Mouse (Mus musculus) urinary bladder, postnatal 10 days (tissue): ENCODE measurements around the gene Srrm2.
"Not testable (repeated sequence)": the region's sequence is repeated elsewhere in the genome, so short reads cannot be mapped to it uniquely, and the experiment has no call there.

Source experiments
- DNase-seq: peaks from one replicate; pipeline ENCODE4 v3.0.0; 2022; ENCODE audit warnings: low spot score

Gene Srrm2

DNA sequence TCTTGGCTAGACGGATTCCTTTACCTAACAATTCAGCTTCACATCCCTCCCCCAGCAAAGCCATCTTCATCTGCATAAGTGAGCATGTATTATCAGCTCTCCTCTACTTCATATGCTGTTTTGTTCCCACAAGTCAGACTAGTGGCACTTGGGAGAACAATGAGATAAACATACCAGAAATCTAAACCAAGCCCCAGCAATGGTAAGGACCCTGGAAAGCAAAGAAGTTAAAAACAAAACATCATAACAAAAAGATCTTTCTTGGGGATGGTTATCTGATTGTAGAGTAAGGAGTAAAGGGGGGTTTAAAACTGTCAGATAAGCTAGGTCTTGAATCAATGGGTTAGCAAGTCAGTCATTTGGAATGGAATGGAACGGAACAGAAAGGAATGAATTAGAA, 19.8 kb upstream of the Srrm2 start:
- DNase-seq, result no peak

DNA sequence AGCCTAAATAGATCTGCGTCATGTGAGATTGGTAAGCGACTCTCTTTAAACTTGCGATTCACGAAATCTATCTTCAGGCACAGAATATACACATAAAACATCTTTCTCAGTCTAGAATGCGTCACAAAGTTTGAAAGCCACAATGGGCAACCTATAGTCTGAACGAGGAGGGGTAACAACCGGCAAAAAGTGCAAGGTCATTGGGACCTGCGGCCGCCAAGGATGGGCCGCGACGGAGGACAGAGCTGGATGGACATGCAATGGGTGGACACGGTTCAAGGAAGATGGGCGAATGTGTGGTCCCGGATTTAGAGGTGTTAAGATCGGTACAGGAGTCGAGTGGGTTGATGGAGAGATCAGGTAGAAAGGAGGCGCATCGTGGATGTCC, 19.4 kb upstream of the Srrm2 start:
- DNase-seq, result no peak

DNA sequence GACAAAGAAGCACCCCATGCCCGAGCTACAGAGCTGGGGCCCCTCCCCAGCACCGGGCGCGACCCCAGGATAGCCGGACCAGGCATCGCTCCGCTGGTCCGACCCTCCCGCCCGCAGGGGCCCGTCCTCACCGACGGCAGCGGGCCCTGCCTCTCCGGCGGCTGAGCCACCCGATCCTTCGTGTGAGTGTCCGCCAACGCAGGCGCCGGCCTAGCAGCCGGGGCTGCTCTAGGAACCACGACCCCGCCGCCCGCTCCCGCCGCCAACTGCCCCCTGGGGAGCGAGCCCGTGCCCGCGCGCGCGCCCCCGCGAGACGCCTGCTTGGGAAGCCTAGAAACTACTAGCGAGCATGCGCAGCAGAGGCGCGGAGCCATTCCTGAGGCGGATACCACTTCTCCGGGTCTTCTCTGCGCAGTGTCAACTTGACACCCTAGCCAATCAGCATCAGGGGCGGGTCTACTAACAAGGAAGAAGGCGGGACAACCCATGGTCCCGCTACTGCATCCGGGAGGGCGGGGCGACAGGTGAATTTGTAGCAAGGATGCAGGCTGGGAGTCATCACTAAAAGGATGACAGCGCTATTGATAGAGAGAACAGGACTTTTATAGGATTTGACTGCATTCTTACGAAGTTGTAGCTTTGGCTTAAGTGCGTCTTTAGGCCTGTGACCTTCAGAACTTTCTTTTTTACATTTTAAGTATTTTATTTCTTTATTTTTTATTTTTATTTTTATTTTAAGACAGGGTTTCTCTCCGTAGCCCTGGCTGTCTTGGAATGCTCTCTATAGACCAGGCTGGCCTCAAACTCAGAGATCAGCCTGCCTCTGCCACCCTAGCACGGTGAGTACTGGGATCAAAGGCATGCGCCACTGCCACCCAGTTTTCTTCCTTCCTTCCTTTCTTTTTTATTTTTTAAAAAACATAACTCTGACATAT, 18.8 kb upstream of the Srrm2 start, which contains the start of gene Flywch1:
TSS of gene Flywch1 (minus strand) at position 319 of the 935 bp plus-strand sequence.
- peak; percentile 81 for DNase-seq

DNA sequence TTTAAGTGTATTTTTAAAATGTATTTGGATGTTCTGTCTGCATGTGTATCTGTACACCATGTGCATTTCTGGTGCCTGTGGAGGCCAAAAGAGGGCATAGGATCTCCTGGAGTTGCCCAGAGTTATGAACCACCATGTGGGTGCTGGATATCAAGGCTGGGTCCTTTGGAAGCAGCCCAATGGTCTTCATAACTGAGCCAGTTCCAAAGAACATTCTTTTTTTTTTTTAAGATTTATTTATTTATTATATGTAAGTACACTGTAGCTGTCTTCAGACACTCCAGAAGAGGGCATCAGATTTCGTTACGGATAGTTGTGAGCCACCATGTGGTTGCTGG, 18.1 kb upstream of the Srrm2 start:
- DNase-seq, result not testable (repeated sequence)

DNA sequence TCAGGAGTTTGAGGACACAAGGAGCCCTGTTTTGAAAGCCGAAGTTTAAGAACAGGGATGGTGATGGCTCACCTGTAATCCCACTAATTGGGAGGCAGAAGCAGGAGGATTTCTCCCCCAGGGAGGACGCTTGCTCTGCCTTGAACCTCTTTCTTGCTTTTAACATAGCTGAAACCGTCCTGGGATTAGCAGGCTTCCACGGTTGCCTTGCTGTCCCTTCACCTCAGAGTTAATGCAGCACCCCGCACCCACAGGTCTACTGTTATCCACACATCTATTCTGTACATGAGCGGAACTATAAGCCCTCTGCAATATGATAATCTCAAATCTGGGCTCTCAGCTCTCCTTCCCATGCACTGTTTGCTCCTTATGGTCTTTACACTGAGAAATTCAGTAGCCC, 16.7 kb upstream of the Srrm2 start:
- DNase-seq, result no peak

DNA sequence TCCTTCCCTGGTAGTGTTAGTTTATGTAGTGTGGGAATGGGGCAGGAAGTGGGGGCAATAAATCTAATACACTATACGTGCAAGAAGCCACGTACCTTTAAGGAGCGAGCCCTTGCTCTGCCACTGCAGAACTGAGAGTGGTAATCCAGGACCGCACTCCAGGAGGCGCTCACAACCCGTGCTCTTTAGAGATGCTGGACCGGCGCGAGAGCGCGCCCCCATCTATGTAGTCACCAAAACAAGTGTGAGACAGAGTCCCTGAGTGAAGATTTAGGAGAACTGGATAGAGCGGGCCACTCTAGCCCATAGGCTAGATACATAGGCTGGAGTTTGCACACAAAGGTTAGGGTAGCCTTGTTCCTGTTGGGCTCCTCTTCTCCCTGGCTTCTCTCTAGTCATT, 16.2 kb upstream of the Srrm2 start:
- DNase-seq, result no peak

DNA sequence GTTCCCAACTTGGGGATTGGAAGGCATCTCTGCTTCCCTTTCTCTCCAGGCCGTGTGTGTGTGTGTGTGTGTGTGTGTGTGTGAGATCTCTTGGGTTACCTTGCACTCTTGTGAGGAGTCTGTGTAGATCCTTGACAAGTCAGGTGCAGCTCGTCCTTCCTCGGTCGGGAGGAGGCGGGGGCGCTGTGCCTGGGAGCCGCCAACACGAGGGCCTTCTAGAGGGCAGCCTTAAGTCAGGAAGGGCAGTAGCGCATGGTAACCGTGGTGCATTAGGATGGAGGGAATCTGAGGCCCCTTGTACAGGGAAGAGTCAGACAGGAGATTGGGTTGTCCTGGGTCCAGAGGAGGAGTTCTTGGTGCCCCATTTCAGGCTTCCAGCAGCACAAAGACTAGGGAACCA, 14.1 kb upstream of the Srrm2 start:
- DNase-seq, result no peak

DNA sequence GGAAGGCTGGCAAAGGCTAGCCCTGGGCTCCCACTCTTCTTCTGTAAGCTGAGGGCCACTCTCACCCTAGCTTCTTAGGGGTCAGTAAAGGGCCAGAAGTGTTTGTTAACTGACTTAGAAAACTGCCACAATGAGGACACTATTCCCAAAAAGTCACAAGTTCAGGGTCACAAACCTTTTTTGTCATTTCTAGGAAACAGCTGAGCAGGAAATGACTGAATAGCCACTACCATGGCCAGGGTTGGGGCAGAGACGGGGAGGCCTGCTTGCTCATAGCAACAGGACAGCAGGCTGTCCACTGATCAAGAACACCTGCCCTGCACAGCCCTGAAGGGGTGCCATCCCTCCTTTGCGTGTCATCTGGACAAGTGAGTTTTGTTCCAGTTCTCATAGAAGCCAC, 13.2 kb upstream of the Srrm2 start:
- no peak for DNase-seq

DNA sequence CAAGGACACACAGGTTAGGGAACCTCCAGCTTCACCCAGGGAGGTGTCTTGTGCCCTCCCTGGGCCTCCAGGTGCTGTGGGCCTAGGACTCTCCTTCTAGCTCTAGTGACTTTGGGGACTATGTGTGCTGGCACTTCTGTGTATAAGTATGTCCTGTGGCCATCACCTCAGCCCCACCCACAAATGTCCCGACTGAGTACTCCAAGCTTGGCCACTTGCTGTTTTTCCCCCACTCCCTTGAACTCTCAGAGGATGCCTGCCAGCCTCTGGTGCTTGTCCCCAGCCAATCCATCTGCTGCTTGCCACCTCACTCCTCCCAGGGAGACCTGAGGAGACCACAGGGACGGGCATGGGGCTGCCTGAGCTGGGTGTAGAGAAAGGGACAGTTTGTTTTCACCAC, 11.9 kb upstream of the Srrm2 start:
- no peak for DNase-seq

DNA sequence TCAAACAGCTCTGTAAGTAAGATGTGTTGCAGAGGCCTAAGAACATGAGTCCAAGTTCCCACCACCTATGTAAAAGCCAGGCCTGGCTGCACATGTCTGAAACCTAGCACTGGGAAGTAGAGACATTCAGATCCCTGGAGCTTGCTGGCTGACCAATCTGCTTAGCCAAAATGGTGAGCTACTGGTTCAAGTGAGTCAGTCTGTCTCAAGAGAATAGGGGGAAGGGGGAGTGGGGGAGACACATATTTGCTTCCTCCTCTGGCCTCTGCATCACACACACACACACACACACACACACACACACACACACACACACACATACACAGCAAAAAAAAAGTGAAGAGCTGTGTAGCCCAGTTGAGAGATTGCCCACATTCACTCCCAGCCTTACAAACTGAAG, 7.0 kb upstream of the Srrm2 start:
- DNase-seq, result no peak

DNA sequence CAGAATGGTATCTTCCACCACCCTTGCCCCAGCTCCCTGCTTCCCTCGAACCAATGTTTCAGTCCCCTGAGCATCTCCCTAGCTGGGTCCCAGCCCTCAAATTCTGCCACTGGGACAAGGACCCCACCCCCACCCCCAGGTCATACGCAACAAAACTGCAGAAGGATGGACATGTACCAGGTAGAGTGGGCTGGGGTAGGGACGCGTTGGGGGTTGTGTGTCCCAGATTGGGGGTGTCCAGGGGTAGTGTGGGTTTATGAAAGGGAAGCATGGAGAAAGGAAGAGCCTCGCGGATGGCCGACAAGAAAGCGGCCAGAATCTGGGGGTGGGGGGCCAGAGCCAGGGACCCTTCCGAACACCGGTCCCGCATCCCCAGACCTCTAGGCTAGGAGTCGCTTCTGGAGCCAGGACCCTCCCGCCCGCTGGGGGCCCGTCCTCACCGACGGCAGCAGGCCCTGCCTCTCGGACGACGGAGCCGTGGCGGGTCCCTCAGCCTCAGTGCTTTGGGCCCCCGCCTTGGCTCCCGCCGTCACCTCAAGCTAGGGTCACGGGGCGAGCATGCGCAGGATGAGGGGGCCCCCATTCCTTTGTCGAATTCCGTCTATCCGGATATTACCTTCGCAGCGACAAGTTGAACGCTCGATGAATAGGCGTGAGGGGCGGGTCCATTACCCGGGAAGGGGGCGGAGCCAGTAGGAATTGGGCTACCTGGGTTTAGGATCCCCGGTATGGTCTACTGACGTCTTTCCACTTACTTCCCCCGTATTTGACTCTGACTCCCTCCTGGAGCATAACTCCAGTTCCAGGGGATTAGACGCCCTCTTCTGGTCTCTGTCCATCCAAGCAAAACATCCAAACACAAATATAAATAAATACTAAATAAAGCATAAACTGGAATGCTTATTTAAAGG, 4.5 kb upstream of the Srrm2 start, which contains the start of gene Flywch2:
TSS of gene Flywch2 (minus strand) at position 521 of the 911 bp plus-strand sequence.
- DNase-seq, result no peak

DNA sequence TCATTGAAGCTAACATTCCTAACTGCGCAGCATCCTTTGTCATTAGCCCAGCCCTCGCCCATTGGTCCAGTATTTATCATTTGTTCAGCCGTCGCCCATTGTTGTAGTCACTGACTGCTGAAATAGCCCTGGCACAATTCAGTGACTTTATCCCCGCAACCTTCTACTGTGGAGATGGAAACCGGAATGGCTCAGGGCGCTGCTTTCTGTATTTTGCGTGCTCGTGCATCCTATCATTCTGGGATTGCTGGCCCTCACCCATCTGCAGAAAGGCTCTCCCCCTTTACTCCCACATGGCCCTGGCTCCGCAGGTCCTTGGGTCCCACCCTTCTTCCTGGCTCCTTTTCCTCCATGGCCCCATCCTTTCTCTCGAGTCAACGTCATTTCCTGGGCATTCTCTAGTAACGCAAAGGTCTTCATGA, 3.8 kb upstream of the Srrm2 start:
- no peak for DNase-seq

DNA sequence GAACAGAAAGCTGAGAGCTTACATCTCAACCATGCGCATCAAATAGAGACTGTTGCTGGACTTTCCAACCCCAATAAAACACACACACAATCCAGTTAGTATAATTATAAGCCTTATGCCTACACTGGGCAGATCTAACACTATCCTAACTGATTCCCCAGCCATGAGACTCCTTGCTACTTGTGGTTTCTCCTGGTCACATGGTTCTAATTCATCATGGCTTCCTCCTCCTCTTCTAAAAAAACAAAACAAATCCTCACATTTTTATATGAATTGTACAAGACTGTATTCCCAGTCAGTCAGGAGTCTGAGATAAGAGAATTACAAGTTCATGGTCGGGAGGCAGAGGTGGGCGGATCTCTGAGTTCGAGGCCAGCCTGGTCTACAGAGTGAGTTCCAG, 1.4 kb upstream of the Srrm2 start:
- DNase-seq, result no peak

DNA sequence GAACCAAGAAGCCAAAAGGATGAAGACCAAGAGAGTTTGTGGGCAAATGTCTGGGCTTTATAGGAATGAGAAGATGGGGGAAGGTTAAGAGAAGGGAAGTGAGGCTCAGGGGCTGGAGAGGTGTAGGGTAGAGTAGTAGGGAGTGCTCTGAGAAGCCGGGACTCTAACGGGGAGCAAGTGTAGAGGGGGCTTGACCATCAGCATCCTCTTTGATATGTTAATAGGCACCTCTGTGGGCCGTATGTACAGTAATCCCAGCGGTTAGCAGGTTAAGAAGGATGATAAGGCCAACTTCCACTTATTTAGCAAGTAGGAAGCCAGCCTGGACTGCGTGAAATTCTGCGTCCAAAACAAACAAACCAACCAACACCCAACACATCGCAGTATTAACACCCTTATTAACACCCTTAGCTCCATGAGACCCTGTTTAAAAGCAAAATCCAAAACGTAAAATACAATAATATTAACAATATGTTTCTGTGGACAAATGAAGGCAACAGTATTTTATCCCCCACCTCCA, 523 bp upstream of the Srrm2 start:
- DNase-seq, result no peak

DNA sequence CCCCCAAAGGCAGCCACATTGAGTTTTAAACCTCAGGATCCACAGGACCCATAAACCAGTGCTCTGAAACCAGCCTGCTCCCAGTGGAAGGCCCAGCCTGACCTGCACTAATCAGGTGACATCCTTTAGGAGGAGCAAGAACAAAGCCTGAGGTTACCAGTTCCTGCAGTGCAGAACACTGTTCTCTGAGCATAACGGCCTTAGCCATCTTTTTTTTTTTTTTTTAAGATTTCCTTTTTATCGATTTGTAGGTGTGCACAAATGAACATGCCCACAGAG, 686 bp downstream of the Srrm2 start:
- no peak for DNase-seq

DNA sequence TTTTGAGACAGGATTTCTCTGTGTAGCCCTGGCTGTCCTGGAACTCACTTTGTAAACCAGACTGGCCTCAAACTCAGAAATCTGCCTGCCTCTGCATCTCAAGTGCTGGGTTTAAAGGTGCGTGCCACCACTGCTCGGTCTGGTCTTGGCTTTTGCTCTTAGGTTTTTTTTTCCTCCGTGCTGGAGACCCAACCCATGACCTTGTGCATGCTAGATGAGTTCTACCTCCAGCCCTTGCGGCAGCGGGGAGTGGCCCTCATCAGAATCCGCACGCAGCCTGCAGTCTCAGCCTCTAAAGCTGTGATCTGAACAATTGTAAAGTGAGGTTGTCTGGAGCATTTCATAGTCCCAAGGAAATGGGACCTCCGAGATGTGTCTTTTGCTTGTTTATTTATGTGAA, 5.0 kb downstream of the Srrm2 start:
- no peak for DNase-seq

DNA sequence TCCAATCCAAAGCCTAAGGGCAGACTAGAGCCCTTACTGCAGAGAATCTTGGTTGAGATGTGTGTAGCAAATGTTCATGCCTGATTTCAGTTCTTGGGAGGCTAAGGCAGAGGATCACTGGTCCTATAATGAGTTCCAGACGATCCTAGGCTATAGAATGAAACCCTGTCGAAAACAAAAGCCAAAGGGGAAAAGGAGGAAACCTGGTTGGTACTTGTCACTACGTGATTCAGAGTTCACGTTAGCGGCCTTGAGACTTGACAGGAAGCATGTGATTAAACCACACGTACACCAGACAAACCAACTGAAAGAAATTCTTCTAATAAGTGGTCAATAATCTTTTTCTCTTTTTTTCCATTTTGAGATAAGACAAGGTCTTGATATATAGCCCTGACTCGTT, 7.0 kb downstream of the Srrm2 start:
- DNase-seq, result no peak

DNA sequence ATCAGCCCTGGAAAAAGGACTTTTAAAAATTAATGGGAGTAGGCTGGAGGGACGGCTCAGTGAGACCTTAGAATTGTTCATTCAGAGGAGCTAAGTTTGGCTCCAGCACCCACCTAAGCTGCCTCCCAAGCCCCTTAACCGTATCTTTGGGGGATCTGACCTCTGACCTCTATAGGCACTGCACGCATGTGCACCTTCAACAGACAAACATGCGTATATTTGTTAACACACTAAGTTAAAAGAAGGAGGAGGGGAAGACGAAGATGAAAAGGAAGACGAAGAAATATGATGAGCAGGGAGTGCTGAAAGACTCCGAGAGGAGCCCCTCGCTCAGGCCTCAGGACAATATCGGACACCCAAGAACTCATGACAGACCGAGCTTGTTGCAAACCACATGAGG, 11.3 kb downstream of the Srrm2 start:
- DNase-seq, result no peak

DNA sequence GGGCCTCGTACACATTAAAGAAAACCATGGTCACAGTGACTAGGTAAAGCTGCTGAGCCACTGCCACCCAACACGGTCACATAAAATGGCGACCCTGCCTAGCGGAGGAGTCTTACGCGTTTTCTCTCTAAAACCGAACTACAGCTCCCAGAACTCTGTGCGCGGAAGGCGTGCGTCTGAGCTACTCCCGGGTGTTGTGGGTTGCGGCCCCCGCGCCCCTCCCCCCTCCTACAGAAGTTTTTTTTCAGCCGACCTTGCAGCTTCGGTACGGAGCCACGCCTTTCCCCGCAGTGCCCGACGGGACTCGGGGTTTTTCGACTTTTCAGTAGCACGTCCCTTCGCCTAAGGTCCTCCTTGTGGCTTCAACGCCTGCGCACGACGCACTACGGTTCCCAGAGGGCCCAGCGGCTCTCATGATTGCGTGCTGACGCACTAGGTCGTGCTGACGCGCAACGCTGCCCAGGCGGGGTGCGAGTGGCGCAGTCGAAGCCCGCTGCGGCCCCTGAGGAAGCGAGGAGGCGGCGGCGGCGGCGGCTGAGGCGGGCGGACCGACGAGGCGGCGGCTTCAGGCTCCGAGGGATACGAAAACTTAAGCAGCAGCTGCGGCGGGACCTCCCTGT, 12.5 kb downstream of the Srrm2 start:
- peak; percentile 91 for DNase-seq

DNA sequence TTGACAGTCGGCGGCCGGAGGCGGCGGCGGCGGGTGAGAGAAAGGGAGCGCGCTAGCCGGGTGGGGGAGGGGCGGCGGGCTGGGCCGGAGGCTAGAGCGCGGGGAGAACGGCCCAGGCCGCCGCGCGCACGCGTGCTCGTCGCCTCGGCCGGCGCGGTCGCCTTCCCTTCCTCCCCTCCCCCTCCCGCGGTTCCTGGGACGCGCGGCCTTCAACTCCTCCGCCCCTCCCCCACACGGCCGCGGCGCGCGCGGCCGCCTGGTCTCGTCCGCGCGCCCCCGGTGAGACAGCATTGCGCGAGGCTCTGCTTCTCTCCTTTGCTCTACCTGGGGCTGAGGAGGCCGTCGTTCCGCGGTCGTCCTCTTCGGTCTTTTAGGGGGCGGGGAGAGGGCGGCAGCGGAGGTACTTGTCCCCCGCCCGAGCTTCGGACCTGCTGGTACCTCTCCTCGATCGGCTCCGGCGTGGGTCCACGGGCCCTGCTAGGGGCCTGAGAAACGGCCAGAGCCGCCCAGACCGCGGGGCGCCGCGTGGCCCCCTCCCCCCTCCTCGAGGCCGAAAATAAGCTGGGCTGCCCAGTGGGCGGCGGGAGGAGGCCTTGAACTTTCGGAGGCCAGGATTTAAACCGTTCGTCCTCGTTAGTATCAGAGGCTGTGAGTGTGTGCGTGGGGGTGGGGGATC, 13.2 kb downstream of the Srrm2 start:
- peak; percentile 46 for DNase-seq

DNA sequence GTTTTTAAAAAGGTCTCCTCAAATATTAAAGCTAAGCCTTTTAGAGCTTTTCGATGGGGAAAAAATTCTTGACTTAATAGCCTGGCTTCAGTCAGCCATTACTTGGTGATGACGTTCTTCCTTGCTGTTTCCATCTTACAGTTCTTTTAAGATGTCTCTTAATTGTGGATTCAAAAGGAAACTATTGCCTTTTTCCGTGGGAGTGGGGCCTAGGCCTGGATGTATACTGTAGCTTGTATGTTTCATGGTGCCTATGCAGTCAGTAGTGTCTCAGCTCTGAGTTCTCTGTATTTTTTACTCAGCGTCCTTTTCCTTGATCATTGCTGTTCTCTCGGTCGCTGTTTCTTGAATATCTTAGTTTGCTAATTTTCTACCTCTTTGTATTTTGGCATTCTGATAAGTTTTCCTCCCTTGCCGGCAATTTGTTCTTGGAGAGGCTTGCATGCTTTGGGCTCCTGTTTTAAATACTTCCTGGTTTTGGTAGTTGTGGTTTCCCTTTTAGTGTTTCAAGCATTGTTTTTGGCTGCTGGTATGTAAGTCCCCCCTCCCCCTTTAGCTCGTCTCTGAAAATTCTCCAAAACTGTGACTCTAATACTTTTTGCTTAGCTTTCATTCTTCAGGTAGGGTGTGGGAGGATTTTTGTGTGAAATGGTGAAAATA, 14.2 kb downstream of the Srrm2 start:
- DNase-seq, result no peak
